Mouse (Mus musculus) spleen, adult 2 months (tissue): ENCODE results near the gene Impg1. TPM values are rescaled to one million over a fixed set of nuclear protein-coding genes. Genes with fewer than 3 reads are reported as not detected.

Experiments
- DNase-seq, 2 experiments: peaks; one replicate each; pipeline versions ENCODE4 v3.0.0 to v3.0.0-alpha.2; 2012 to 2021; ENCODE audit warnings: low spot score in 2 of 2, low read depth in 1 of 2
- H3K27ac ChIP-seq: fragments of 200-500 bp; 2 replicates; pipeline ENCODE4 v1.5.1; 2012; ENCODE audit warnings: low read length, inconsistent platforms; ENCODE audit not compliant: insufficient read depth
- H3K27me3 ChIP-seq: fragments of 200-500 bp; 2 replicates; pipeline ENCODE4 v1.6.1; 2012; ENCODE audit warnings: mild to moderate bottlenecking, moderate library complexity, low read length, inconsistent platforms; ENCODE audit not compliant: control insufficient read depth, insufficient read depth
- H3K36me3 ChIP-seq: fragments of 200-500 bp; 2 replicates; pipeline ENCODE4 v1.6.1; 2012; ENCODE audit warnings: mild to moderate bottlenecking, low read length, inconsistent platforms; ENCODE audit not compliant: control insufficient read depth, insufficient read depth
- H3K4me1 ChIP-seq: fragments of 200-500 bp; 2 replicates; pipeline ENCODE4 v1.6.1; 2011; ENCODE audit warnings: inconsistent platforms; ENCODE audit not compliant: control insufficient read depth, insufficient read depth, insufficient read length
- H3K4me3 ChIP-seq: fragments of 200-500 bp; 2 replicates; pipeline ENCODE4 v1.5.1; 2011; ENCODE audit warnings: mild to moderate bottlenecking, inconsistent platforms; ENCODE audit not compliant: insufficient read depth, insufficient read length; ENCODE audit errors: extremely low read depth
- CTCF ChIP-seq: fragments of 200-500 bp; IDR thresholded peaks from 2 replicates; pipeline ENCODE4 v1.5.1; 2011; ENCODE audit warnings: mild to moderate bottlenecking, inconsistent platforms; ENCODE audit not compliant: insufficient read depth, insufficient read length, insufficient replicate concordance; ENCODE audit errors: extremely low read depth
- POLR2A ChIP-seq: fragments of 200-500 bp; IDR thresholded peaks from 2 replicates; pipeline ENCODE4 v1.6.1; 2011; ENCODE audit warnings: low read depth, low read length, inconsistent platforms
- WGBS: fragments of 180-500 bp; shearing (Covaris S2); methylation state at CpG from one replicate; pipeline ENCODE4 v1.1.7; 2018; 5-methylcytosine and 5-hydroxymethylcytosine counted together
- polyA plus RNA-seq: library from polyadenylated mRNA; depleted of rRNA; stranded (reverse); fragments of >200 nt; gene quantifications from 2 replicates; pipeline ENCODE4 v1.2.3, GENCODE M21; 2012

Gene Impg1
- polyA plus RNA-seq, 1 experiment: not detected

GRCm38 (mm10) chr9:80441096-80441710 is 24.1 kb downstream of the Impg1 start:
- no peak for TF ChIP-seq POLR2A
- TF ChIP-seq CTCF: no peak
- 17% methylated on average over 5 of the region's 5 CpGs for WGBS
- Histone ChIP-seq H3K27me3 (no peaks in the 10 kb centered on the region), H3K36me3 (no peaks in the 10 kb centered on the region), H3K4me3 (no peak overlapping the region), H3K4me1 (no peaks in the 10 kb centered on the region), H3K27ac (no peak overlapping the region)
- DNase-seq: no peak

DNA sequence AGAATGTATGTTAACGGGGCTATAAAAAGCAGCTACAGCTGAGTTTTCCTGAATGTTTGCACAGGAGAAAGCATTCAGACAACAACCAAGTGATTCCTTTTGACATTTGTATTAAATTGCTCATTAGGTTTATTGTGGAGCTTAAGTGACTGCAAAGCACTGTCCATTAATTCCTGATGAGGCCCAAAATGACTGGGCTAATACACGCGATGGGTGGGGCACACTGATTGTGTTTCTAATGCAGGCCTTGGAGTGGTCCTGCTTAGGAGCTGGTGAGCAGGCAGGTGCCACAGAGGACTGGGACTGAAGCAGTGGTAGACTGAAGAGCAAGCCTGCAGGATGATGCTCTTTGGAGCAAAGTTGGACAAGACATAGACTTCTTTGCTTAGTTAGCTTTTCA is 73.9 kb downstream of the Impg1 start:
- H3K27me3 ChIP-seq: no peaks in the 10 kb centered on the region
- WGBS: 89% methylated on average over 3 of the region's 3 CpGs
- no peaks in the 10 kb centered on the region for H3K4me1 ChIP-seq
- no peaks in the 10 kb centered on the region for H3K36me3 ChIP-seq
- TF ChIP-seq POLR2A (no peak), CTCF (no peak)
- no peak overlapping the region for H3K27ac ChIP-seq
- DNase-seq: no peak
- H3K4me3 ChIP-seq: no peak overlapping the region

- H3K27me3 ChIP-seq: no peaks in the 10 kb centered on the region
- no peaks in the 10 kb centered on the region for H3K36me3 ChIP-seq
- H3K27ac ChIP-seq: no peak overlapping the region
- TF ChIP-seq POLR2A: no peak
- TF ChIP-seq CTCF: no peak
- no peak for DNase-seq
- no peak overlapping the region for H3K4me3 ChIP-seq
- 90% methylated on average over 5 of the region's 5 CpGs for WGBS
- no peaks in the 10 kb centered on the region for H3K4me1 ChIP-seq
These were observed 74.3 kb downstream of the Impg1 start for GRCm38 (mm10) chr9:80391002-80391401.

GRCm38 (mm10) chr9:80387890-80388289 is 77.4 kb downstream of the Impg1 start:
- Histone ChIP-seq H3K4me3 (no peak overlapping the region), H3K36me3 (no peaks in the 10 kb centered on the region), H3K27me3 (no peaks in the 10 kb centered on the region), H3K4me1 (no peaks in the 10 kb centered on the region), H3K27ac (no peak overlapping the region)
- WGBS: 73% methylated on average over 3 of the region's 3 CpGs
- no peak for DNase-seq
- TF ChIP-seq CTCF (no peak), POLR2A (no peak)

DNA sequence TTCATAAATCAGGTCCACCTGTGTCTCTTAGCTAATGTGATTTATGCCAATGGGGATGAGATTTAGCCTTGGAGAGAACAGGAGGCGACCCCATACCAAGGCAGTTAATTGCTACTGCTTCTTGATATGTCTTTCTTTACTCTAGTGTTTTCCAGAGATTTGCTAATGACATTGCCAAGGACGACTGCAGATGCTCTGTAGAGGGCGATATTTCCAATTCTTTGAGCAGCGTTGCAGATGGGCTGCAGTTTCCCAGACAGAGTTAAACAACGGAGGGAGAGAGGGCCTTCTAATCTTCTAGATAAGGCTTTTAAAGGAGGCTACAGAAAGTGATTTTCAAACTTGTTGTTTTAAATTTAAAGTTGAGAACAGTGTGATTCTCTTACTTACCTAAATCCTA is 78.8 kb downstream of the Impg1 start:
- TF ChIP-seq CTCF (no peak), POLR2A (no peak)
- Histone ChIP-seq H3K27me3 (no peaks in the 10 kb centered on the region), H3K36me3 (no peaks in the 10 kb centered on the region), H3K27ac (no peak overlapping the region), H3K4me3 (no peak overlapping the region), H3K4me1 (no peaks in the 10 kb centered on the region)
- DNase-seq: no peak
- WGBS: 44% methylated on average over 5 of the region's 5 CpGs

- Histone ChIP-seq H3K27ac (no peak overlapping the region), H3K27me3 (no peaks in the 10 kb centered on the region), H3K4me3 (no peak overlapping the region), H3K4me1 (no peaks in the 10 kb centered on the region), H3K36me3 (no peaks in the 10 kb centered on the region)
- DNase-seq: peak in 1 of 2 experiments; percentile 12
- 59% methylated on average over 7 of the region's 7 CpGs for WGBS
- TF ChIP-seq CTCF (peak; percentile 31; the same call in 1 of the 2 replicates), POLR2A (no peak)
These were observed 79.3 kb downstream of the Impg1 start for GRCm38 (mm10) chr9:80386000-80386399.

DNA sequence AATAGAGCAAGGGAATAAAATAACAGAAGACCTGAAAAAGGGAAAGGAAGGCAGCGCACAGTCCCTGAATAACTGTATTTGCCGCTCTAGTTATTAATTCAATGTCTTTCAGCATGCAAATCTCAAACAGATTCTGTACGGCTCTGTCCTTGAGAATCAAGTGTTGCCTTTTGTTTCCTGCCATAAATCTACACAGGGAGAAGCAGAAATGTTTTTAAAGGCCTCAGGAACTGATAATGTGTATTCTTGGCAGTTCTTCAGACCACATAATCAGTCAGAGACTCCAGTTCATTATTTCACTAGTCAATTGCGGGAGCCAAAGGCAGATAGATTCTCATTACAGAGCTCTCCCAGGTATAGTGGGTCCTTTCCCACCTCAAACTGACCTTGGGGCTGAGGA is 82.6 kb downstream of the Impg1 start:
- WGBS: 57% methylated on average over 4 of the region's 4 CpGs
- no peak for DNase-seq
- Histone ChIP-seq H3K27me3 (no peaks in the 10 kb centered on the region), H3K4me1 (no peaks in the 10 kb centered on the region), H3K27ac (no peak overlapping the region), H3K36me3 (no peaks in the 10 kb centered on the region), H3K4me3 (no peak overlapping the region)
- TF ChIP-seq CTCF (no peak), POLR2A (no peak)
